Mouse (Mus musculus) neutrophil, adult 83 days (primary cell): ENCODE data around the gene Ccnb2. TPM values are rescaled to one million over a fixed set of nuclear protein-coding genes. Genes with fewer than 3 reads are reported as not detected.

Experiments
- total RNA-seq, 2 experiments: library from RNA; stranded (reverse); gene quantifications; one replicate each; pipeline ENCODE4 v1.2.4; 2023

Gene Ccnb2
- 10 to 100 TPM; 72.7 to 86.5 TPM for total RNA-seq

GRCm38 (mm10) chr9:70421257-70422056 lies at the start of gene Ccnb2:
Gene Ccnb2 (minus strand): TSS chr9:70421547.

Other genes with a start within 250 kb of the Ccnb2 start
- gene Myo1e, start 214.2 kb downstream of the Ccnb2 start, total RNA-seq = under 1 TPM; 0.90 to 0.95 TPM
- 10 to 100 TPM; 61.3 to 67.6 TPM for gene Rnf111, start 82.2 kb upstream of the Ccnb2 start, total RNA-seq
- 10 to 100 TPM; 39.9 to 41.2 TPM for gene Sltm, start 121.2 kb upstream of the Ccnb2 start, total RNA-seq
- gene Gm10642, start 234.7 kb upstream of the Ccnb2 start, total RNA-seq = 1 to 10 TPM; 2.7 to 3.4 TPM
- gene Mindy2, start 235.6 kb upstream of the Ccnb2 start, total RNA-seq = 10 to 100 TPM; 32.9 to 37.8 TPM